Mouse (Mus musculus): ENCODE measurements around the gene Ppp6r2. TPM values are rescaled to one million over a fixed set of nuclear protein-coding genes. Genes with fewer than 3 reads are reported as not detected.

Gene Ppp6r2
- 100 to 1,000 TPM; 147 to 171 (median 157) TPM for total RNA-seq (2022)

DNA sequence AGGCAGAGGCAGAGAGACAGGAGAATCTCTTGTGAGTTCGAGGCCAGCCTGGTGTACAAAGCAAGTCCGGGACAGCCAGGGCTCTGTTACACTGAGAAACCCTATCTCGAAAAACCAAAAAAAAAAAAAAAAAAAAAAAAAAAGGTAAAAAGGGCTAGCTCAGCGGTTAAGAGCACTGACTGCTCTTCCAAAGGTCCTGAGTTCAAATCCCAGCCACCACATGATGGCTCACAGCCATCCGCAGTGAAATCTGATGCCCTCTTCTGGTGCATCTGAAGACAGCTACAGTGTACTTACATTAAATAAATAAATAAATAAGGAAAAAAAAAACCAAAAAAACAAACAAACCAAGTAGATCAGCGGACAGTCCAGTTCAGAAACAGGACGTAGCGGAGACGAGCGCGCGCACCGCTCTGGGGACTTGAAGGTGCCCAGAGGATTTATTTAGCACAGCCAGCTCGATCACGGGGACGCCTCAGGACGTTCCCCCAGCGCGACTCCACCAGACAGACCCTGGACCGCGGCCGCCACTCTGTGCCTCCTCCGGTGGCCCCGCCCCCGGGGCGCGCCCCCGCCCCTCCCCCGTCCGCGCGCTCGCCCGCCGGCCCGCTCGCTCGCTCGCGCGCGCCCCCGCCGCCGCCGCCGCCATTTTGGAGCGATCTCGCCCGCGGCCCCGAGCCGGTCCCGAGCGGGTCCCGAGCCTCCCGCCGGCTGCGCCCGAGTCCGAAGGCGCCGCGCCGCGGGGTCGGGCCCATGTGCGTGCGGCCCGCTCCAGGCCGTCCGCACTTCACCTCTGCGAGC lies at the start of gene Ppp6r2:
TSS of gene Ppp6r2 (plus strand) at position 639 of the 801 bp plus-strand sequence.
- peak; percentile 57 to 61 for DNase-seq (ENCODE audit: low spot score in 2 of 2)

DNA sequence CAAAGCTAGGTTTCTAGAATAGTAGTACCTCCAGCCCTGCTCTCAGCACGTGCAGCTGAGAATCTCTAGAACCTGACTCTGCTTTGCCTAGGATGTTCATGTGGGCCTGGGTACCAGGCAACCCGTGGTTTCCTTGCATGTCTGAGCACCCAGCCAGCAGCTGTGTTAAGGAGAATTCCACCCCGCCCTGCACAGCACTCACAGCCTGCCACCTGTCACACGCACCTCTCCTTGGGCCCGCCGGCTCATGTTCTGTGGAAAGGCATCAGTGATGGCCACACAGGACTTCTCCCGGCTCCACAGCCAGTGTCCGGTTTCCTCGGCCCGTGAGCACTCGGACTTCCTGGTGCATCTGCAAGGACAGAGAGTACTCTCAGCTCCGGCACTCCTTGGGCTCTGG lies 45.9 kb upstream of the Ppp6r2 start:
- no peak for DNase-seq (ENCODE audit: low spot score in 2 of 2)

DNA sequence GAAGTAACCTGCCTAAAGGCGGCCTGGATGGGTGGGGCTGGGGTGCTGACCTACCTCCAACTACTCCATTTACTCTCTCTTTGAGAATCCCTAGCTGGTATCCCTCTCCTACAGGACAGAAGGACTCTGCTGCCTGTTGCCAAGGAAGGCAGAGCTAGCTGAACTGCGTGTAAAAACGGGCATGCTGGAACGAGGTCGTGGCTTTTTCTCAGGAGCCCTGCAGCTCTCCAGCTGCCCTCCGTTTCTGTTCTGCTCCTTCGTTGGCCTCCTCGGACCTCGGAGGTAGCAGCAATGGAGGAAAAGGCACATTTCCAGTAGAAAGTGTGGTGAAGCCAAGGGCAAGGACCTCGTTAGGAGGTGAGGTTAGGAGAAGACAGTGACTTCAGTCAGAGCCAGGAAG lies 42.4 kb upstream of the Ppp6r2 start:
- DNase-seq (ENCODE audit: low spot score in 2 of 2) = no peak

DNA sequence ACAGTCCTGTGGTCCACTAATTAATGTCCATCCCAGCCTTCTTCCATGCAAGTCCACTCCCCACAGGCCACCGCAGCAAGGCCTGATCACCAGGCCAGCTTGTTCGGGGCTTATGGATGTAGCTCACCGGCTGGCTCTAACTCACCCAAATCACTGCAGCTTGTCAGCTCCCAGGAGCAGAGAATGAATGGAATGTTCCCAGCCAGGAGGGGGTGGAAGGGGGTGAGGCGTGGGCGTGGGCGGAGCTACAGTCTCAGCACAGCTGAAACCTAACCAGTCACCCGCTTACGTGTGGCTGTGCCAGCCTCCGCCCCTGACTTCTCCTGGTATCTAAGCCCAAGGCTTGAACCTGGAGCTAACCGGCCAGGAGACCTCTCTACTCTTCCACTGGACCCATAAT lies 41.9 kb upstream of the Ppp6r2 start:
- peak; percentile 83 to 84 for DNase-seq (ENCODE audit: low spot score in 2 of 2)

DNA sequence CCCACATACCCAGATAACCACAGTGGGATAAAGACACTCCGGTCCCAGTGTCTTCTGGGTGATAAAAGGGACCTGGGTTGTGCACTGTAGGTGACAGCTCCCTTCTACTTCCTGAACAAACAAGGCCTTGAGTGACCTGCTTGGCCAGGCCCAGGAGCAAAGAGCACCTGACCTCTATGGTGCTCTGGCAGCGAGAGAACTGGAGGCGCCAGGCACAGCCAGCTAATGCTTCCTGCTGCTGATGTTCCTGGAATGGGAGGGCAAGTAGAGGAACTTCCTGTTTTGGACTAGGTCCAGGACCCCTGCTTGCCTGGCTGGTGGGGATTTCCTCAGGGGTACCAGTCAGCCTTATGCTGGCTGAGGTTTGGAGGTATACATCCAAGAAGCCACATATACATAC lies 41.3 kb upstream of the Ppp6r2 start:
- DNase-seq (ENCODE audit: low spot score in 2 of 2) = no peak

DNA sequence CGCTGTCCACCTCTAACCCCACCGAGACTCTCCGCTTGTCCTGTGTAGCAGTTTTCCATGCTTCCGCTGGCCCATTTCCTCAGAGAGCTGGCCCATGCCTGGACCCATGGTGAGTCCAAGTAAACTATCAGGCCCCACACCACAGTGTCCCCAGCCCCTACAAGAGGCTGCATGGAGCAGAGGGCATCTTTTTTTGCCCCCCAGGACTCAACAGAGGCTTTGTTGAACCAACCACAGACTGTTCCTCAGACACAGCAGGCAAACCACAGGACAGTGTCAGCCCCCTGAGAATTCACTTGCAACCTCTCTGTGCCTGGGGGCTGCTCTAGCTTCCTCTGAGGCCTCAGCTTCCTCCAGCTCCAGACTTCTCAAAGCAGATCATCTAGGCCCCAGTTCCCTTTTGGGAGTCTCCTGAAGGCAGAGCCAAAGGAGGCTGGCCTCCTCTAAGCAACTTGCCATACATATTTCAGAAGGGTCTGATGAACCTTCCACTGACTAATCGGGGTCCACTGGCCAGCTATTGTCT lies 39.8 kb upstream of the Ppp6r2 start:
- DNase-seq (ENCODE audit: low spot score in 2 of 2) = no peak

DNA sequence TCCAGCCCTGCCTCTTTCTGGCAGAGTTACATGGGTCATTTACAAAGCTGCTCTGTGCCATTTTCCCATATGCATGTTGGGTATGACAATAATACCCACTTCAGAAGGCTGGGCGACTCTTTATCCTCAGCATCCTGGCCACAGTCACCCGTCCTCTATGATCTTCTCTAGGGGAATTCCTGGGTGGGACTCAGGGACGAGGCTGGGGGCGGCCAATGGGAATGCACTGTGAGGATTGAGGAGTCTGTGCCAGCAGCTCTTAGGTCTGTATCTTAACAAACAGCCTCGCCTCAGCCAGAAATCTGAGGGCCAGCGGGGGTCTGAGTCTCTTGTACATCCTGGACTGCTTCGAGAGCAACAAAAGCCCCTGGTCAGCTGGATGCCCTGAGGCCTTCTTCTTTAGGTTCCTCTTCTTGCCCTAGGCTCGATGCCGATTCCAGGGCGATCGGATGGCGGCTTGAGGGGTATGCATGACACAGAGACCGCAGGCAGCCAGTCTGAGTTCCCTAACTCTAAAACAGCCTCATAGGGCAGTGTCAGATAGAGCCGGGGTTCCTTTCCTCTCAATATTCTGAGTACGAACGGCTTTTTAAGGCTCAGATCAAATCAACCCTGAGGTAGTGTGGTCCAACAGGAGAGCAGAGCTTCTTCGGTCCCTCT lies 38.9 kb upstream of the Ppp6r2 start:
- no peak for DNase-seq (ENCODE audit: low spot score in 2 of 2)

DNA sequence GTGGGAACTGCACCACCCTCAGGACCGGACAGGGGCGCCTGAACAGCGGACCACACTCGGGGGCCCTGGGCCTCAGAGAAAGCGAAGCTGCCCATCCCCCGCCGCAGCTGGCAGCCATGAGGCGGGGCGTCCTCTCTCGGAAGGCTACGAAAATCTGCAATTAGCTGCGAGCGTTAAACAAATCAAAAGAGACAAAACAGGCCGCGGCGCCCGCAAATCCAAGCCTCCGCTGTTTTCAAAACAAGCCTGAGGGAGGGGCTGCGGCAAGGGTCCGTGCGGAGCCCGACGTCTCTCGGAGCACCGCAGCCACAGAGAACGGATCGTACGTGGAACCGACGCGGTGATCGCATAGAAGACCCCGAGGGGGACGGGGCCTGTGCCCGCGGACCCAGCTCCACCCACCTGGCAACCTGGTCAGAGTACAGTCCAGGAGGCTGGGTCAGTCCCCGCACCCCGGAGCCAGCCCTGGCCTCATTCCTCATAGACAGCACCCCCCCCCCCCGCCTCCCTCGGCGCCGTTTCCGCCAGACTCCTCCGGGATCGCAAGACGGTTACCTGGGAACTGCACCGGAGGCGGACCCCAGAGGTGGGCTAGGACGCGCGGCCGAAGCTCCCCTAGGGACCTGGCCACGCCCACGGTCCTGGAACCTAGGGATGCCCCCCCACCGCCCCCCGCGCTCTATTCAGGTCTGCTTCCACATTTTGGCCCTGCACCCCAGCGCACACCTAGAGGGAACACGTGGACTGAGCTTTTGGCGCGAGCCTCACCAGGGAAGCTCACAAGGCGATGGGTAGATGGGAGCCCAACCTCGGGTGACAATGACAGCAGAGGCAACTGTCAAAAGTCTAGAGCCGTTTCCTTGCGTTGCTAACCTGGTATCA lies 38.1 kb upstream of the Ppp6r2 start:
- DNase-seq (ENCODE audit: low spot score in 2 of 2) = no peak

DNA sequence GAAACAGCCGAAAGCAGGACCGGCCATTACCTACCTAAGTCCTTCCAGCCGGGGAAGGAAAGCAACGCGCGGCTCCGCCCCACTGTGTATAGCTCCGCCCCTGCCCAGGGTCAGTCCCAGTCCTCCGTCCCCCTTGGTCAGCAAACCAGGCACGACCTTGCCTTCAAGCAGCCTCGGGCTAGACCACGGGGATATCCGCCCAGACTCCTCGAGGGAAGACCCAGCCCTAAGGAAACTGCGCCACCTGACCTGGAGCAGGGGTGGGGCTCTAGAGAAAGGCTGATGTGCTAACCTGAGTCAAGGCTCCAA lies 37.5 kb upstream of the Ppp6r2 start:
- DNase-seq (ENCODE audit: low spot score in 2 of 2) = no peak

DNA sequence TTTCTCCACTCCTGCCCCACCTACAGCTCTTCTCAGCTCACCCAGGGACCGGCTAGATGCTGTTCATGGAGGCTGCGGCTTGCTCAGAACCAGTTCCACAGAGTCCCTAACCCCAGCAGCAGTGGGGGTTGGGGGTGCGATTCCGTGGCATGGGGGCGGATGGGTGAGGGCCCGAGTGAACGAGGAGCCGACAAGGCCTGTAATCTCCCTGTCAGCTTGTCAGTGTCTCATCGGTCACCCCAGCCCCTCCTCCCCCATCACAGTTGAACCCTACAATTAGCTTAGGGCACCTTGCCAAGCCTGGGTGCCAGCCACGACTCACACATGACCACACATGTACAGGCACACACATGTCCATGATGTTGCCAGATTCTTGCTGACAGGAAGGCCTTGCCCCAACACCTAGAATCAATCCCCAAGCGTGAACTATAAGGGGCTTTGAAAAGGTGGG lies 36.4 kb upstream of the Ppp6r2 start:
- no peak for DNase-seq (ENCODE audit: low spot score in 2 of 2)

DNA sequence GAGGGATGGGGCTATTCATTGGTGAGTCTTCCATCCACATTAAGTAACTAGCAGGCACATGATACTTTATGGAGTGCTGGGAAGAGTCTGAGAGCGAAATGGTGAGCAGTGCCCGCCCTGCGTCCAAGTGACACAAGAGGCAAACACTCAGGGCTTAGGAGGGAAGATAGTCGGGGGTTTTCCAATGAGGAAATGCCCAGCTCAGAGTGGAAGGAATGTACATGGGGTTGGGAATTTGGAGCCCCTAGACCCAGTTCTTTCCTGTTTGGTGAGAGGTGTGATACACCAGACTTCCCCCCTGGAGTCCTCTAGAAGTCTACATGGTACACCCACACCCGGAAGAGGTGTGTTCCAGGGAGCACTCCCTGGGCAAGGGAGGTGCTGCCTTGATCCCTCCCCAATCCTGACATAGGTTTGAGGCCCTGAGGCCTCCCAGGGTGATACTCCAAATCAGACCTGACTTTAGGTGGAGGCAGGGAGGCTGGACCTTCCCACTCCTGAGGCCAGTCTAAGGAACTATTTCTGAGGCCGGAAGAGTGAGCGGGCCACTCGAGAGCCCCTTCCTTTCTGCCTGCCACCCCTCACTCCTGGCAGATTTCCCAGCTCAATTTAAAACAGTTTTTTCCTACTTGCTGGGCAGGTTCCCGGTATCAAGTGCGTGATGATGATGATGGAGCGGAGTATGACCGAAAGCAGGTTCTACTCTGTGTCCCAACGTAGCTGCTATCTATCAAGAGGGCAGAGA lies 35.8 kb upstream of the Ppp6r2 start:
- DNase-seq (ENCODE audit: low spot score in 2 of 2) = no peak

DNA sequence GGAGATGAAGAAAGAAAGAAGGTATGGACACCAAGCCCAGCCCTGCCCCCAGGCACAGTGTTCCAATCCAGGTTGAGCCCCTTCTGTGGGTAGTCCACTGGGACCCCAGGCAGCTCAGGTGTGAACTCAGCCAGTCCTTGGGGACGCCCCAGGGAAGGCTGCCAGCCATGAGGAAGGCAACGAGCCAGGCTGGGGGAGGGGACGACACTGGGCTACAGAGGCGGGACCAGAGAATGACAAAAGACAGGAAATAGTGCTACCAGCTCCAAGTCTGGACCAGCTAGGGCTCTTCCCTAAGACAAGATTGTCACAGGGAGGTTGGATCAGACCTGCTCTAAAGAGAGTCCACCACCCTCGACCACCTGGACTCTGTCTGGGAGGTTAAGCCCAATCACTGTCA lies 34.2 kb upstream of the Ppp6r2 start:
- DNase-seq (ENCODE audit: low spot score in 2 of 2) = no peak

DNA sequence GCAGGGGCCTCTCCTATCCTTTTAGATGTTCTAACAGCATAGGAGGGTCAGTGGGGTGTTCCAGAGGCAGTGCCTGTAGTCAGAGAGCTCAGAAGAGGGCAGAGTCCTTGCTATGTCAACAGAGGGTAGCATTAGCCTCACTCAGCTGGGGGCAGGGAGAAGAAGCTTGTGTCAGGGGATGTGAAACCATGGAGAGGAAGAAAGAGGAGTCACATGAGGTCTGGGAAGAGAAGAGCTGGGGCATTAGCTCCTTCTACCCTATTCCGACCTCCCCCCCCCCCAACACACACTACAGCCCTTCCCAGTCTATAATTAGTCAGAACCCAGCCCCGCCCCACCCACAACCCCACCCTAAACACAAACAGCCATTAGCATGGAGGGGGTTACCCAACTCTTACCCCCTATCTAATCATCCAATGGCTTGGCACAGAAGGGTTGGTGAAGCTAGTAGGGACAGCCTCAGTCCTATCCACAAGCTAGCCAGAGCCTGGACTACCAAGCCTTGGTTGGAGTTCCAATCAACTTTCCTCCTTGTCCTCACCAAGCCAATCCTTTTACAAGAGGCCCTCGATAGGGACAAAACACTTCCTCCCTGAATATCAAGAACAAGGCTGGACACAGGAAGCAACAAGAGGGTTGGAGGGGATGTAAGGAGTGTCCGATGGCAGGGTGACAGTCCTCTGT lies 33.6 kb upstream of the Ppp6r2 start:
- no peak for DNase-seq (ENCODE audit: low spot score in 2 of 2)

DNA sequence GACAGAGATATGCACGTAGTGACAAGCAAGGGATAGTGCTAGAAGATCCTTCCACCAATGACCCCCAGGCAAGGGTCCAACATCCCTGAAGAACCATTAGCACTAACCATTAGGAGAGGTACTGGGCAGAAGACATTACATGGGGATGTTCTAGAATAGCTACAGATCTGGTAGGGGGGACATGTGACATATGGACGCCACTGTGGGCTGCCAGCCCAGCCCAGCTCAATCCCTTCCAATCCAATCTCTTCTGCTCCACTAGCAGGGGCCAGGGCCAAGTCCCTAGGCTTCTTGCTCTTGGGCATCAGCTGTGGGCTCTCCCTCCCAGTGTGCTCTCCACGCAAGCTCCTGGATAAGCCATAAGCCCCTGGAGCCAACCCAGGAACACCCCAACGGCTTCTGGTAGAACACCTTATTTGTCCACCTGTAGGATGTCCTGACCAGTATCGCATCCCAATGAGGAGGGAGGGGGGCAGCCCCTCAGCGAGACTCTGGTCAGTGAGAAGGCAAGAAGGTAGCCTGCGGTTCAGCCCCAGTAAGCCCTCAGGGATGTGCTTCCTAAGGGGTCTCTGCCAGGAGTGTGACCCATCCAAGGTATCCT lies 33.0 kb upstream of the Ppp6r2 start:
- DNase-seq (ENCODE audit: low spot score in 2 of 2) = no peak

DNA sequence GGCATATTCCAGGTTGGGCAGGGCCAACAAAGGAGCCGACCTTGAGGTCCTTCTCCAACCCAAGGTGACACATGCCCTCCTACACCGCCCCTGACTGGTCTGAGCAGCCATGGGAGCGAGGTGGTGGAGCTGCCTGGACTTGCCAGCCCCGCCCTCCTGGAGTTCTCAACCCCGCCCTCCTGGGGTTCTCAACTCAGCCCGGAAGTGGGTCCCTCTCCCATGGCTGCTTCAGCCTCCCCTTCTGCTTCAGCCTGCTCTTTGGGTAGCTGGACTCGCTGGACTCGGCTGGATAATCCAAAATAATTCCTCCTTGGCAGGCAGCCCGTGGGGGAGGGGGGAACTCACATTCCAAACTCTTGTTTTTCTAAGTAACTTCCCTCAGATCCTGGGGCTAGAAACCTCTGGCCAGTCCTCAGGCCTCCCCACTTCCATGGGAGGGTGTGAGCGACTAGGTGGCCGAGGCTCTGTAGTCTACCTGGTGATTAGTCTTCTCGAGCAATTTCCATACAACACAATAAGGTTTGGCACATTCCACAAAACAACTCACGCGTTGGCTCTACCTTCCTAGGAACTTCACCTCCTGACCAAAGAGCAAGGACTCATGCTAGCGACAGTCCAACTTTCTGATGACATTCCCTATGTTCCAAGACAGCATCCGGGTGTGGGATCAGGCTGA lies 32.3 kb upstream of the Ppp6r2 start:
- no peak for DNase-seq (ENCODE audit: low spot score in 2 of 2)

DNA sequence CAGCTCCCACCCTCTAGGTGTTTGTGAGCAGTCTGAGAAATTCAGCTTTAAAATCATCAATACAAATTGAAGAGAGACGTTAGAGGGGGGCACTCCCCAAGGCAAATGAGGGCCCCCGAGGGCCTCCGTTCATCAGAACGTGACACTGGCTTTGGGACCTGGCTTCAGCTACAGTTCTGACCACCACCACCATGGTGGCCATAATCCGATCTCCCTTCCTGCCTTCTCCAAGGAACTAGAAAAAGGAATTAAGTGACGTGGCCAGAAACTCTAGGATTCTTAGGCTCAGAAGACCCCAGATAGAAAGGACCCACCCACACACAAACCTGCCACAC lies 31.8 kb upstream of the Ppp6r2 start:
- DNase-seq (ENCODE audit: low spot score in 2 of 2) = no peak

DNA sequence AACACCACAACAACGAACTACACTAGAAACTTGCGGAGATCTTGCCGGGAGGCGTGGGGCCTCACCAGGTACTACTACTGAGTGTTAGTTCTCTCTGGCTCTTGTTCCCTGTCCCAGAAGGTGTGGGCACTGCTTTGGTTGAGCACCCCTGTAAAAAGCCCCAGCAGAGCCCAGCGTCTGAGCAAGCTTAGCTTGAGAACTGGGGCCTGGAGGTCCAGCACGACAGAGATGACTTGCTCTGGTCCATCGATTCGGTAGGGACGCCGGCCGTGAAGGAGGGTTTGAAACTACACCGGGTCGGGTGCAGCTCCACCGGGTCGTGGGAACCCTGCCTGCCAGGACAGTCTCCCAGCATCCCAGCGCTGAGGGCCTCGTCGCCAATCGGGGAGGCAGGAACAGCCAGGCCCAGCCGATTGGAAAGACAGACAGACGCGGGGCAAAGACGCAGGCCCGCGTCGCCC lies 31.2 kb upstream of the Ppp6r2 start:
- DNase-seq (ENCODE audit: low spot score in 2 of 2) = no peak

DNA sequence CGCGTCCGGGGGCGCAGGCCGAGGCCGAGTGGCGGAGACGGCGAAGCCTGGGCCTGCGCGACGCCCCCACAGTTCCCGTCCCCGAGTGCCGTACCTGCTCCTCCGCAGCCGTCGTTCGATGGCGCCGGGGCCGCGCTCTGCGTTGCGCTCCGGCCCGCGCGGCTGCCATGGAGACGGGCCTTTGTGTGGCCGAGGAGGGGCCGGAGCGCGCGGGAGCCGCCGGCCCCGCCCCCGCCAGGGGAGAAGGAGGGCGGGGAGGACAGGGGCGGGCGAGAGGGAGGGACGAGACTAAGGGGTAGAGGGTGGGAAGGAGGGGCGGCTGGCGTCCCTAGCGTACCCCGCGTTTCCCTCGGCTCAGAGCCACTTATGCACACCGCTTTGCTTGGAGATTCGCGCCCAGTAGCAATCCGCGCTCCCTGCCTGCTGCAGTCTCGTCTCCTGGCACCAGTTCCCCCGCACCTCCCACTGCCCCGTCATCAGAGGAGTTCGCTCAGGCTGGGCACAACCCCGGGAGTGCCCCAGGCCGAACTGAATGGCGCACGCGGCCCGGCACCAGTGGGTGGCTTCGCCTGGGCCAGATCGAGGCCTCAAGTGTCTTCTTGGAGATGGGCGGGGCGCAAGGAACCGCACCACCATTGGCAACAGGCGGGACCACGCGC lies 30.7 kb upstream of the Ppp6r2 start, which contains the start of gene Plxnb2:
TSS of gene Plxnb2 (minus strand) at position 218 of the 659 bp plus-strand sequence.
- DNase-seq (ENCODE audit: low spot score in 2 of 2) = peak; percentile 71 to 72
